Mouse (Mus musculus): ENCODE measurements around the gene Amer3.
A peak's percentile ranks its signal among the peaks of the same experiment; 100 is the strongest.
"Not testable (repeated sequence)": the region's sequence is repeated elsewhere in the genome, so short reads cannot be mapped to it uniquely, and the experiment has no call there.

The Amer3 gene

DNA sequence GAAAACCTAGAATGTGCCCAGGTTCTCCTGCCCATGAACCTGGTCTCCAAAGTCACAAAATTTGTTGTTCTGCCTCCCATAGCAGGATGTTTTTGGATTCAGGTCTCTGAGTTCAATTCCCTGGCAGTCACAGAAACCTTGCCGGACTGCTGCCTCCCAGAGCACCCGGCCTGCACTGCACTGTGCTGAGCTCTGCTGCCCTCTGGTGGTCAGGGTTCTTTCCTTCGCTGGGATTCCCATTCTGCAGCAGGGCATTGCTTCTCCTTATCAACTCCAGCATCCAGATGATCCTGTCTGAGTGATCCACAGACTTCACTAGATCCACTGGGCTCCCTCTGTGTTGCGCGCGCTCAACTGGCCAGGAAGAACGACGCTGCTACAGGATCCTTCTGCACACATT, 22.9 kb downstream of the Amer3 start:
- peak; percentile 80 for DNase-seq

DNA sequence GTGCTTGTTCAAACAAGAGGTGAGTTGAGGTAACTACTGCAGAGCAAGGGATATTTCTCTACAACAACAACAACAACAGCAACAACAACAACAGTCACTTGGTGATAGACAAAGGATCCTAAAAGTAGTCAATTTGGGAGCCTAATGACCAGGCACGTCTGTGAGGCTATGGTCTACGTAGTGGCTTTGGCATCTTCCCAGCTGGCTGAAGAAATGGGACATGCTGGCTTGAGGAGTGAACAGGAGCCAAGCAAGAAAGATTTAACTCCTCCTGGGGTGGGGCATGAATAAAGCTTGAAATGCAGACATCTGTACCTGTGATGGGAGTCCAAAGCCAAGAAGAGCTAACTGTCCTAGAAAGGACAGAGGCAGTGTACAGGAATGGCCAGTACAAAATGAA, 34.3 kb downstream of the Amer3 start:
- no peak for DNase-seq

- DNase-seq = not testable (repeated sequence)
These were observed 40.7 kb downstream of the Amer3 start for GRCm38 (mm10) chr1:34620116-34620515.

DNA sequence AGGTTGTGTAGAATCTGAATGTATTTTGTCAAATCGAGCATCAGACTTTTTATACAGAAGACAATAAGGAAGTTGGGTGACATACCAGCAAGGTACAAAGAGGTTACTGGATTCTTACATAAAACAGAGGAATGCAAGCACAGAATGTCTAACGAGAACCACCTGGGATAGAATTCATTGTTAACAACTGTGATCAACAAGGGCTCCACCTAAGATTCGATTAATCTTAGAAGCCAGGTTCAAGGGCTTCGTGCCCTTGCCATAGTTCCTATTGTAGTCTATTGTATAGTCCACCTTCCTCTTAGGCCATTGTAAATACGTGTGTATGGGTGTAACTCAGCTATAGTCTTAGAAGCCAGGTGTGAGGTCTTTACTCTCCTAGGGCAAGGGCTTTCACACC, 41.3 kb downstream of the Amer3 start:
- not testable (repeated sequence) for DNase-seq

GRCm38 (mm10) chr1:34635711-34636110, 56.3 kb downstream of the Amer3 start:
- DNase-seq = no peak
